Mouse (Mus musculus) hindbrain, embryonic 15.5 days (tissue): ENCODE measurements around the gene Dpf2. TPM values are rescaled to one million over a fixed set of nuclear protein-coding genes. Genes with fewer than 3 reads are reported as not detected.

Experiments
- ATAC-seq: fragments of 200-750 bp; cut with Nextera tagmentation; 2 replicates; pipeline ENCODE4 v1.8.0; 2017; ENCODE audit warnings: low read depth, moderate number of reproducible peaks, moderate TSS enrichment; ENCODE audit not compliant: low FRiP score
- H3K27ac ChIP-seq: fragments of 300-500 bp; sonication (generic); replicated peaks from 2 replicates; pipeline ENCODE4 v1.5.1; 2015; ENCODE audit warnings: mild to moderate bottlenecking, inconsistent platforms
- H3K27me3 ChIP-seq: fragments of 300-500 bp; sonication (generic); 2 replicates; pipeline ENCODE4 v1.6.1; 2015; ENCODE audit warnings: control low read depth, inconsistent platforms
- H3K36me3 ChIP-seq: fragments of 300-500 bp; sonication (generic); 2 replicates; pipeline ENCODE4 v1.6.1; 2015; ENCODE audit warnings: control low read depth, inconsistent platforms
- H3K4me1 ChIP-seq: fragments of 300-500 bp; sonication (generic); replicated peaks from 2 replicates; pipeline ENCODE4 v1.6.1; 2015; ENCODE audit warnings: control low read depth, inconsistent platforms
- H3K4me2 ChIP-seq: fragments of 300-500 bp; sonication (generic); 2 replicates; pipeline ENCODE4 v1.6.1; 2015; ENCODE audit warnings: moderate library complexity, mild to moderate bottlenecking, inconsistent platforms
- H3K4me3 ChIP-seq: fragments of 300-500 bp; sonication (generic); 2 replicates; pipeline ENCODE4 v1.5.1; 2015; ENCODE audit warnings: mild to moderate bottlenecking, inconsistent platforms
- H3K9ac ChIP-seq: fragments of 300-500 bp; sonication (generic); 2 replicates; pipeline ENCODE4 v1.6.1; 2015; ENCODE audit warnings: inconsistent platforms
- H3K9me3 ChIP-seq: fragments of 300-500 bp; sonication (generic); 2 replicates; pipeline ENCODE4 v1.6.1; 2016; ENCODE audit warnings: control low read depth, inconsistent platforms
- WGBS: fragments of 180-500 bp; shearing (Covaris S2); methylation state at CpG from one replicate; pipeline ENCODE4 v1.1.7; 2015; 5-methylcytosine and 5-hydroxymethylcytosine counted together
- polyA plus RNA-seq: library from polyadenylated mRNA; unstranded; fragments of >200 nt; fragmentation: Nextera tagmentation; extraction: Ambion mirVana; gene quantifications from 2 replicates; pipeline ENCODE4 v1.2.1, GENCODE M21; 2015

The Dpf2 gene
- polyA plus RNA-seq, 1 experiment from 2014 or later = 113 TPM

DNA sequence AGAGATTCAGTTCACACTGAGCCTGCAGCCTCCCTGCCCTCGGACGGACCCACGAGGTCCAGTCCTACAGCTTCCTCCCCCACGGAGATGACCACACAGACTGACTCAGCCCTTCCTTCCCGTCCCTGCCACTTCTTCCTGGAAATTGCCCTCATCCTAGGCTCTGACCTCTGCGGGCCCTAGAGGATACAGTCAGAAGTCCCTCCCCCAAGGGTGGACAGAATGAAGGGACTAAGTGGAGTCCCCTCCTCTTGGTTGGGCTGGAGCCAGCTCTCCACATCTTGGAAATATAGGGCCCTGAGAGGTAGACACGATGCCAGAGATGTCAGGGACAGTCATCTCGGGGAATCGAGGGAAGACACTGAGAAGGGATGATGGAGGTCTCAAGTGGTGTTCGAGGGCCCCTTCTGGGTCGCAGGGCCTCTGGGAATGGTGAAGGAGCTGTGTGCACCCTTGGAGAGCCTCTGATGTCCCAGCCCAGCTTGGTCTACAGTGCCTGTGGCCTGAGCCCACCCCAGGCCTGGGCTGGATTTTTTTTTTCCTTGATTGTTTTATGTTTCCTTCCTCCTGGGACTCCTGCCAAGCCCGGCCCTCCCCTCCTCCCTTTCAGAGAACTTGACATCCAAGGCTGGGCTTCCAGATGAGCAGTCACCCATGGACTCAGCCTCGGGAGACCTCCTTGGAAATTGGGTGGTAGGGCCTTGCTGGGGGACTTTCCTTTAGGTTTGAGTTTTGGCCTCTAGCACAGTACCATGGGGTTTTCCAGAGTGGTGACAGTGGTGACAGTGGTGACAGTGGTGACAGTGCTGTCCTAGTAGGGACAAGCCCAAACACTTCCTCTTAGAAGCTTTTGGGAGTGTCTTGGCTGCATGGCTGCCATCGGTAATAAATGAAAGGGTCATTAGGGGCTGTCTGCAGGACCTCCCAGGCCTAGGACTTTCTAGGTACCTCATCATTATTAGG, 17.1 kb upstream of the Dpf2 start:
- Histone ChIP-seq H3K4me3 (no peak overlapping the region), H3K27ac (no peak overlapping the region), H3K4me1 (peaks cover 23% of the 10 kb centered on the region), H3K9ac (no peak overlapping the region), H3K9me3 (no peaks in the 10 kb centered on the region), H3K4me2 (no peak overlapping the region), H3K36me3 (no peaks in the 10 kb centered on the region), H3K27me3 (no peaks in the 10 kb centered on the region)
- WGBS = 69% methylated on average over 14 of the region's 14 CpGs
- ATAC-seq = no peak

DNA sequence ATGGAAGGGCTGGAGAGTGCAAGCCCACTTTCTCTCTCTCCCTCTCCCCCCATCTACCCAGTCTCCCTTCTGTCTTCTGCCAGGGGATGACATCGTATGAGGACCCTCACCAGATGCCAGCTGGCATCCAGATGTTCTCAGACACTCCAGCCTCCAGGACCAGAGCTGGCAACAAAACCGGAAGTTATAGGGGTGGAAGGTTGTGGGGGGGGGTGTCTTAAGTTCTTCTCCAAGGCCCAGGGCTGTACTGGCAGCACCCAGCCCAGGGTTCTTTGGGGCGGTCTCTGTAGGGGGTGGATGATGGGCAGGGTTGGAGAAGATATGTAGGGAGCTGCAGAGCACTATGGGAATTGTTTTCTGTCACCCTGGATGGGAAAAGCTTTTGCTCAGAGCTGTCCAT, 15.7 kb upstream of the Dpf2 start:
- Histone ChIP-seq H3K4me2 (no peak overlapping the region), H3K4me1 (peaks cover 27% of the 10 kb centered on the region), H3K36me3 (no peaks in the 10 kb centered on the region), H3K9me3 (no peaks in the 10 kb centered on the region), H3K9ac (no peak overlapping the region), H3K27ac (no peak overlapping the region), H3K27me3 (no peaks in the 10 kb centered on the region), H3K4me3 (no peak overlapping the region)
- 77% methylated on average over 3 of the region's 3 CpGs for WGBS
- ATAC-seq = no peak

DNA sequence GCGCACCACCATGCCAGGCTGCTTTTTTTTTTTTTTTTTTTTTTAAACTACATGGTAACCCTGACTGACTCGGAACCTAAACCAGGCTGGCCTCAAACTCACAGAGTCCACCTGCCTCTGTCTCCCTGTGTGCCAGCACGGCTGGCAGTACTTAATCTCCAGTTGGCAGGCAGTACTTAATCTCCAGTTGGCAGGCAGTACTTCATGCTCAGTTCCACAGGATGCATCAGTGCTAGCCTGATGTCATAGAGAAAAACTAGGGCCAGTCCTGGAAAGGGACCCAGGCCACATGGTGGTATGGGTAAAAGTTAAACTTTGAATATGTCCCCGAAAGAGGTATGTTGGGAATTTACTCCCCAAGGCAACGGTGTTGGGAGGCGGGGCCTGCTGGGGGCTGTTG, 15.3 kb upstream of the Dpf2 start:
- no peaks in the 10 kb centered on the region for H3K9me3 ChIP-seq
- no peak overlapping the region for H3K4me3 ChIP-seq
- no peaks in the 10 kb centered on the region for H3K36me3 ChIP-seq
- H3K4me2 ChIP-seq = no peak overlapping the region
- no peak overlapping the region for H3K27ac ChIP-seq
- no peaks in the 10 kb centered on the region for H3K27me3 ChIP-seq
- H3K9ac ChIP-seq = no peak overlapping the region
- H3K4me1 ChIP-seq = peaks cover 29% of the 10 kb centered on the region
- 77% methylated on average over 6 of the region's 6 CpGs for WGBS
- no peak for ATAC-seq

DNA sequence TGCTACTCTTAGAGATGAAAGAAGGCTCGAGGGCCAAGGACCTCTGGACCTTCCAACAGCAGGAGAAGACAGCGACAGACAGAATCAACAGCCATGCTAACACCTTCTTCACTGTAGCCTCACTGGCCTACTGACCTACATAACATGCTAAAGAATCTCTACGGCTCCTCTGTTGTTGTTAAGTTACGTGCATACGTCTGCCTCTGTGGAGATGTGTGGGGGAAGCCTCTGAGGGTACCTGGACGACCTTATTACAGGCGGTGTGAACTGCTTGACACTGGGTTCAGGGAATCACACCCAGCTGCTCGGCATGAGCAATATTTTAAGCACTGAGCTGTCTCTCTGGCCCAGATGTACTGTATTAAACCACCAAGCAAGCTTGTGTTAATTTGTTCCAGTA, 14.7 kb upstream of the Dpf2 start:
- no peak for ATAC-seq
- WGBS = 78% methylated on average over 8 of the region's 8 CpGs

DNA sequence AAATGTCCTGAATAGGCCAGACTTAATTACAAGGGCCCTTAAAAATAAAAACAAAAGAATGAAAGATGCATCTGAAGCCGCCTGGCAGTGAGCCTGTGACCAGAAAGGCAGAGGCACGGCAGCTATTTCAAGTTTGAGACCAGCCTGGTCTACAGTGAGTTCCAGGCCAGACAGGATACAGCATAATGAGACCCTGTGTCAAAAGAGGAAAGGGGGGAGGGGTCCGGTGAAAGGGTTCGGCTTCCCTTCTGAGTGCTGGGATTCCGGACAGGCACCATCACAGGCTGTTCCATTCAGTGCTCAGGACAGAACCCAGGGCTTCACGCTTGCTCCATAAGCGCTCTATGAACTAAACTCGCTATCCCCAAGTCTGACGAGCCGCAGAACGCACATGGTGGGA, 14.2 kb upstream of the Dpf2 start:
- Histone ChIP-seq H3K4me3 (no peak overlapping the region), H3K27ac (no peak overlapping the region), H3K36me3 (no peaks in the 10 kb centered on the region), H3K9ac (no peak overlapping the region), H3K9me3 (no peaks in the 10 kb centered on the region), H3K27me3 (no peaks in the 10 kb centered on the region), H3K4me2 (no peak overlapping the region), H3K4me1 (peaks cover 40% of the 10 kb centered on the region)
- no peak for ATAC-seq
- 73% methylated on average over 11 of the region's 11 CpGs for WGBS

More for the DNA sequence above, 14.7 kb upstream of the Dpf2 start:
- no peak overlapping the region for H3K4me3 ChIP-seq
- H3K4me2 ChIP-seq = no peak overlapping the region
- peaks cover 35% of the 10 kb centered on the region for H3K4me1 ChIP-seq
- H3K9me3 ChIP-seq = no peaks in the 10 kb centered on the region
- H3K9ac ChIP-seq = no peak overlapping the region
- H3K36me3 ChIP-seq = no peaks in the 10 kb centered on the region
- no peaks in the 10 kb centered on the region for H3K27me3 ChIP-seq
- no peak overlapping the region for H3K27ac ChIP-seq

DNA sequence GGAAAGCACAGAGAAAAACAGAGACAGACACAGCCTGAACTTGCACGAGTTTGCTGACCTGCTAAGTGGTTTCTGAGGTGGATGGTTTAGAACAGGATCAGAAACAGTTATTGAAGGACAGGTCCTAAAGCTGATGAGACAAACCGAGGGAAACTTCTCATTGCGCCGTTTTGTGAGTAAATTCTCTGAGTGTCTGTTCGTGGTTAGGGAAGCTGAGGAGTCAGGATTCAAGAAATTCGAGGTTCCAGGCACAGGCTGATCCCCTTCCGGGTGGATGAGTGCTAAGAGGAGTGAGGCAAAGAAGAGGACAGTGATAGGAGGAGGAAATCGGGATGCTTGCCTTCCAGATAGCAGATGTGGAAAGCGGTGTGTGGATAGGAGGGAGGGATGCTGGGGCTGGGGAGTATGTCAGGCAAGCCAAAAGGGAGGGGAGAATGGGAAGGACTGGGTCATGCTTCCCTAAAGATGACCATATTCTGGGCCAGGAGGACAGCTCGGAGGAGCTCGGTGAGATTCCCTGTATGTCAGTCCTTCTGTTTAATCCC, 12.6 kb upstream of the Dpf2 start:
- Histone ChIP-seq H3K4me2 (peak overlapping the region; percentile 81), H3K4me3 (peak overlapping the region; percentile 63), H3K9me3 (no peaks in the 10 kb centered on the region), H3K36me3 (no peaks in the 10 kb centered on the region), H3K9ac (peak overlapping the region; percentile 80), H3K27ac (peak overlapping the region; percentile 89), H3K4me1 (peaks cover 46% of the 10 kb centered on the region), H3K27me3 (no peaks in the 10 kb centered on the region)
- no peak for ATAC-seq
- WGBS = 33% methylated on average over 11 of the region's 11 CpGs

DNA sequence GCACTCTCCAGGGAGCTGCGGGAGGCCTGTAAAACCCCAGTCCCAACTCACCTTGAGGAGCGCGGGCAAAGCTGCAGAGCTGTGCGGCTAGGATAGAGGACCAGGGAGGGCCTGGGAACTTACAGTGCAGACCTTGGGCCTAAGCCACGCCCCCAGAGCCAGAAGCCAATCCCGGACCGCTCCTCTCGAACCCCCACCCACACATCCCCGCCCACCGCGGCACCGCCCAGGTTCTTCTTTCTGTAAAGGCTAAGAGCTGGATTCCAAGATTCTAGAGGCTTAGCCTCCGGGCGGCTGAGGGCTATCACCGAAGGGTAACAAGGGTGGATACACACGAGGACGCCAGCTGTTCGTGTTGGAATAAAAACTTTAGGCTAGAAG, 11.9 kb upstream of the Dpf2 start, which contains the start of gene Cdc42ep2:
Gene Cdc42ep2 (minus strand): TSS at position 104 of the 381 bp plus-strand sequence.
- Histone ChIP-seq H3K9me3 (no peaks in the 10 kb centered on the region), H3K4me1 (peaks cover 43% of the 10 kb centered on the region), H3K4me3 (peak within 1 kb of the TSS; percentile 63), H3K9ac (peak within 1 kb of the TSS; percentile 80), H3K27me3 (no peaks in the 10 kb centered on the region), H3K4me2 (peak within 1 kb of the TSS; percentile 81), H3K27ac (peak within 1 kb of the TSS; percentile 89), H3K36me3 (no peaks in the 10 kb centered on the region)
- 0% methylated on average over 18 of the region's 18 CpGs for WGBS
- ATAC-seq = peak; percentile 95

DNA sequence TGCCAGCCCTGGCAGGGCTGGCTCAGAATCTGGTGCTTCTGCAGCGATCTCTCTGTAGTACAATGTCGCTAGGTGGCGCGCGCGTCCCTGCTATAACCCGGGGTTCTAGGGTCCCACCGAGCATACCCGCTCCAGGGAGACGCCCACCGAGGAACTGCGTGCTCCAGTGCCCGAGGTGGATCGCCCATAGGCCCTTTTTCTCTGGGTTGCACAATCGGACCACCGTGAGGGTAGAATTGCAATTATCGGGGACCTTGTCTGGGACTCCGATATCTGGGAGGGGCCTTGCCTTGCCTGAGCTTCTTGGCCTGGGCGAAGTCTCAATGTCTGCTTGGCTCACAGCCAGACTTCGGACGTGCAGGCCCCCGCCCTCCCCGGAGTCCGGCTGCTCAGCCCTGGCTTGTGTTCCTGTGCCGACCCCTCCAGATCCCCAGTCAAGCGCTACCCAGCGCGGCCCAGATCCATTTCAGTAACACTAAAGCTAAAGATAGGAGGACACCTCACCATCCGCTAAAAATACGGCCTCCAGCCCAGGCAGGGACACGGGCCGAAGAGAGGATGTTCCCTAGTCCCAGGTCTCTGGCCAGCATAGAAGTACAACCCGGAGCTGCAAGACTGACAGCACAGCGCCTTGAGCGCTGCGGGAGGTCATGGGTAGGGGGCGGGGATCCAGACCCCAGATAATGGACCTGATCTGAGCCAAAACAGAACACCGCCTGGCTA, 11.3 kb upstream of the Dpf2 start:
- H3K9ac ChIP-seq = peak overlapping the region; percentile 80
- ATAC-seq = peak; percentile 81
- H3K27ac ChIP-seq = peak overlapping the region; percentile 89
- H3K4me2 ChIP-seq = peak overlapping the region; percentile 81
- H3K4me3 ChIP-seq = peak overlapping the region; percentile 63
- no peaks in the 10 kb centered on the region for H3K9me3 ChIP-seq
- H3K27me3 ChIP-seq = no peaks in the 10 kb centered on the region
- under 1% methylated on average over 38 of the region's 38 CpGs for WGBS
- peaks cover 41% of the 10 kb centered on the region for H3K4me1 ChIP-seq
- no peaks in the 10 kb centered on the region for H3K36me3 ChIP-seq

DNA sequence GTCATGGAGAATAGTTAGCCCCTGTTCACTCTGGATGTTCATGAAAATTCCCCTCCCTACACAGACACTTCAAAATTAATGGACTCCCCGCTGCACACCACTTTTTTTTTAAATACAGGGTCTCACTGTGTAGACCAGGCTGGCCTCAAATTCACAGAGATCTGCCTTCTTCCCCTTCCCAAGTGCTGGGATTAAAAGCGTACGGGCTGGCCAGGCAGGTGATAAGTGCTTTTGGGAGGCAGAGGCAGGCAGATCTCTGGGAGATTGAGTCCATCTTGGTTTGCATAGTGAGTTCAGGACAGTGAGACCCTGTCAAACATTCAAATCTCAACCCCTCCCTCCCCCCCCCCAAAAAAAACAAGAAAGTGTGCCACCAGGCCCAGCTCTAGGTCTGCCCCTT, 10.2 kb upstream of the Dpf2 start:
- Histone ChIP-seq H3K36me3 (peaks cover 5% of the 10 kb centered on the region; the same call in 1 of the 2 replicates), H3K9ac (no peak overlapping the region), H3K9me3 (no peaks in the 10 kb centered on the region), H3K4me1 (peaks cover 41% of the 10 kb centered on the region), H3K4me2 (peak overlapping the region; percentile 81), H3K4me3 (no peak overlapping the region), H3K27ac (no peak overlapping the region), H3K27me3 (no peaks in the 10 kb centered on the region)
- no peak for ATAC-seq
- WGBS = 90% methylated on average over 3 of the region's 3 CpGs

DNA sequence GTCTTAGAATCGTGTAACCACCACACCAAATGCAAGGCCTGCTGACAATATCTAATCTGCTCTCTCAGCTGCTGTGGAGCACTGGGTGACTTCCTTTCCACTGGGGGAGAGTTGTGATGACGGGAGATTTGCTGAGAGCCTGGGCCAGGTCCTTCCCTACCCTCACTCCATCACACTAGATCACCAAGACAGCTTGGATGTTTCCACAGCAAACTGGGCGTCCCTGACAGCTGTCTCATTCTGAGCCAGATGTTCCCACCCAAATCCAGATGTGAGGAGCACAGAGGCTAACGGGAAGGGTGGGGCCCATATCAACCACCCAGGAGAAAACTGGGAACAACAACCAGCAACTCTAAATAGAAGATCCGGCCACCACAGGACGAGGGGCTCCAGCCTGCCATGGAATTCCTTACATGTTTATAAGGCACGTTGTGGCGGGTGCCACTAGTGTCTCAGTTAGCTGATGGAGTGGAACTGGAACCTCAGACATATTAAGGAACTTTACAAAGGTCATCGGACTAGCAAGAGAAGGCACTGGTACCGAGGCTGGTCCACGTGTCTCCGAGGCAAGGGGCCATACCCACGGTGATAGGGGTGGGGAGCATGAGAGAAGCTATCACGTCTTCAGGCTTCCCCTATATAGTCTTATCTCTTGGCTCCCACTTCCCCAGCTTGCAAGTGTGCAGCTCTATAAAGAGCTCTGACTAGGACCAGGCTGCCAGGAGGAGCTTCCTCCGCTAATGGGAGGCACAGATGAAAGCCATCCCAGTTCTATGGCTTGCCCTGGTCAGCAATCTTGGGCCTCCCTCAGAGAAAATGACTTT, 9.5 kb upstream of the Dpf2 start:
- Histone ChIP-seq H3K4me3 (no peak overlapping the region; the same call in 1 of the 2 replicates), H3K27me3 (no peaks in the 10 kb centered on the region), H3K9ac (no peak overlapping the region), H3K36me3 (peaks cover 11% of the 10 kb centered on the region; the same call in 1 of the 2 replicates), H3K27ac (no peak overlapping the region), H3K4me2 (peak overlapping the region; percentile 81), H3K9me3 (no peaks in the 10 kb centered on the region), H3K4me1 (peaks cover 40% of the 10 kb centered on the region)
- 80% methylated on average over 15 of the region's 15 CpGs for WGBS
- no peak for ATAC-seq

DNA sequence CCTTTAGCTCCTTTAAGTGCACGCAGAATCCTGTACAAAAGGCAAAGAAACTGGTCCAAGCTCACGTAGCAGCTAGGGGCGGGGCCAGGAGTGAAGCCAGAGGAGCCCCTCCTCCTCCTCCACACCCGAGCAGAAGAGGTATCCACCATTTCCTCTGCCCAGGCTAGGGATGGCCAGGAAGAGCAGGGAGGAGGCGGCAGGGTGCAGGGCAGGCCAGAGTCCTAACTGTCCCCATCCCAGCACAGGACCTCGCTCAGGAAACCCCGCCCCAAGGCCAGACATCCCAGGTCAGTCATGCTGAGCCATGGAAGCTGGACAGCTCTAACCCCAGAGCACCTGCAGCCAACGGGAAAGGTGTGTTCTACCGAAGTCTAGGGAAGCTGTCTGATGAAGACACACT, 8.9 kb upstream of the Dpf2 start:
- Histone ChIP-seq H3K4me2 (peak overlapping the region; percentile 81), H3K4me3 (no peak overlapping the region; the same call in 1 of the 2 replicates), H3K27ac (no peak overlapping the region), H3K36me3 (peaks cover 16% of the 10 kb centered on the region; the same call in 1 of the 2 replicates), H3K9ac (peak overlapping the region; percentile 35; the same call in 1 of the 2 replicates), H3K4me1 (peaks cover 35% of the 10 kb centered on the region), H3K9me3 (no peaks in the 10 kb centered on the region), H3K27me3 (no peaks in the 10 kb centered on the region)
- ATAC-seq = no peak
- 22% methylated on average over 9 of the region's 9 CpGs for WGBS
